Mouse (Mus musculus) midbrain, postnatal 0 days (tissue): ENCODE results near the gene Eif4a3. TPM values are rescaled to one million over a fixed set of nuclear protein-coding genes. Genes with fewer than 3 reads are reported as not detected.

Experiments used
- ATAC-seq: fragments of 200-750 bp; cut with Nextera tagmentation; 2 replicates; pipeline ENCODE4 v1.8.0; 2017; ENCODE audit warnings: moderate number of reproducible peaks, mild to moderate bottlenecking, moderate TSS enrichment, moderate library complexity; ENCODE audit not compliant: low FRiP score
- DNase-seq: peaks from one replicate; pipeline ENCODE4 v3.0.0-alpha.2; 2015; ENCODE audit warnings: low spot score
- H3K27ac ChIP-seq: fragments of 300-500 bp; sonication (generic); 2 replicates; pipeline ENCODE4 v1.5.1; 2014; ENCODE audit warnings: low read depth, mild to moderate bottlenecking, low read length, mixed read lengths
- H3K27me3 ChIP-seq: fragments of 300-500 bp; sonication (generic); 2 replicates; pipeline ENCODE4 v1.6.1; 2014; ENCODE audit warnings: low read length, control low read depth, mixed read lengths; ENCODE audit not compliant: insufficient read depth
- H3K36me3 ChIP-seq: fragments of 300-500 bp; sonication (generic); 2 replicates; pipeline ENCODE4 v1.6.1; 2014; ENCODE audit warnings: low read length, control low read depth, mixed read lengths; ENCODE audit not compliant: insufficient read depth
- H3K4me1 ChIP-seq: fragments of 300-500 bp; sonication (generic); 2 replicates; pipeline ENCODE4 v1.6.1; 2014; ENCODE audit warnings: mild to moderate bottlenecking, control low read depth, antibody characterized with exemption, low read length, mixed read lengths; ENCODE audit not compliant: insufficient read depth
- H3K4me2 ChIP-seq: fragments of 300-500 bp; sonication (generic); 2 replicates; pipeline ENCODE4 v1.6.1; 2014; ENCODE audit warnings: low read depth, mild to moderate bottlenecking, low read length, mixed read lengths; ENCODE audit not compliant: poor library complexity, severe bottlenecking
- H3K4me3 ChIP-seq: fragments of 300-500 bp; sonication (generic); 2 replicates; pipeline ENCODE4 v1.5.1; 2014; ENCODE audit warnings: low read depth, mild to moderate bottlenecking, low read length, moderate library complexity
- H3K9ac ChIP-seq: fragments of 300-500 bp; sonication (generic); replicated peaks from 2 replicates; pipeline ENCODE4 v1.6.1; 2014; ENCODE audit warnings: mild to moderate bottlenecking, low read length, moderate library complexity, mixed read lengths; ENCODE audit not compliant: poor library complexity, severe bottlenecking
- H3K9me3 ChIP-seq: fragments of 300-500 bp; sonication (generic); 2 replicates; pipeline ENCODE4 v1.6.1; 2016; ENCODE audit warnings: low read length, control low read depth
- CTCF ChIP-seq: IDR thresholded peaks from 2 replicates; pipeline ENCODE4 v1.5.1; 2016; ENCODE audit warnings: antibody characterized with exemption, mild to moderate bottlenecking
- WGBS: fragments of 180-500 bp; shearing (Covaris S2); extraction: QIAGEN DNeasy Blood & Tissue Kit; methylation state at CpG from one replicate; pipeline ENCODE4 v1.1.7; 2014; 5-methylcytosine and 5-hydroxymethylcytosine counted together
- polyA plus RNA-seq: library from polyadenylated mRNA; unstranded; fragments of >200 nt; fragmentation: Nextera tagmentation; extraction: Ambion mirVana; gene quantifications from 2 replicates; pipeline ENCODE4 v1.2.1, GENCODE M21; 2015
- total RNA-seq: library from RNA; depleted of rRNA; stranded (reverse); fragments of >200 nt; gene quantifications from 2 replicates; pipeline ENCODE4 v1.2.3, GENCODE M21; 2014; rRNA removed

Gene Eif4a3
- total and polyA plus RNA-seq, 2 experiments from 2014 or later: 132 to 237 TPM

- Histone ChIP-seq H3K27me3 (no peaks in the 10 kb centered on the region), H3K4me1 (no peaks in the 10 kb centered on the region), H3K9ac (no peak overlapping the region), H3K4me3 (no peak overlapping the region), H3K36me3 (no peaks in the 10 kb centered on the region), H3K9me3 (no peaks in the 10 kb centered on the region), H3K4me2 (no peak overlapping the region), H3K27ac (no peak overlapping the region)
- DNase-seq (no peak), ATAC-seq (no peak)
- 94% methylated on average over 12 of the region's 12 CpGs for WGBS
- TF ChIP-seq CTCF: no peak
Observed at GRCm38 (mm10) chr11:119239480-119239879, 60.4 kb downstream of the Eif4a3 start.

Other genes starting within 250 kb of the Eif4a3 start
- gene Cbx4, start 213.9 kb downstream of the Eif4a3 start, total RNA-seq: 48.6 and 53.4 TPM in 2 replicates
- gene Cbx4, start 213.9 kb downstream of the Eif4a3 start, polyA plus RNA-seq: 30.5 TPM in 2 replicates
- gene Tbc1d16, start 71.6 kb downstream of the Eif4a3 start, total RNA-seq: 152 and 156 TPM in 2 replicates
- 43.1 and 43.5 TPM in 2 replicates for gene Tbc1d16, start 71.6 kb downstream of the Eif4a3 start, polyA plus RNA-seq
- 13.3 and 22.7 TPM in 2 replicates for gene Ccdc40, start 71.5 kb downstream of the Eif4a3 start, total RNA-seq
- 10.3 and 13.3 TPM in 2 replicates for gene Ccdc40, start 71.5 kb downstream of the Eif4a3 start, polyA plus RNA-seq
- 186 and 222 TPM in 2 replicates for gene Gaa, start 32.2 kb downstream of the Eif4a3 start, total RNA-seq
- 154 and 158 TPM in 2 replicates for gene Gaa, start 32.2 kb downstream of the Eif4a3 start, polyA plus RNA-seq
- 0.77 and 1.8 TPM in 2 replicates for gene Card14, start 7.7 kb upstream of the Eif4a3 start, total RNA-seq
- 0.59 and 0.67 TPM in 2 replicates for gene Card14, start 7.7 kb upstream of the Eif4a3 start, polyA plus RNA-seq
- gene Sgsh, start 55.4 kb upstream of the Eif4a3 start, total RNA-seq: 5.4 and 7.3 TPM in 2 replicates
- gene Sgsh, start 55.4 kb upstream of the Eif4a3 start, polyA plus RNA-seq: 5.2 and 5.4 TPM in 2 replicates
- 8.3 and 9.0 TPM in 2 replicates for gene Slc26a11, start 55.5 kb upstream of the Eif4a3 start, total RNA-seq
- 7.0 and 7.6 TPM in 2 replicates for gene Slc26a11, start 55.5 kb upstream of the Eif4a3 start, polyA plus RNA-seq
- 6.9 and 9.0 TPM in 2 replicates for gene Rnf213, start 93.0 kb upstream of the Eif4a3 start, total RNA-seq
- gene Rnf213, start 93.0 kb upstream of the Eif4a3 start, polyA plus RNA-seq: 0.64 and 0.74 TPM in 2 replicates
- 36.7 and 42.0 TPM in 2 replicates for gene Endov, start 191.3 kb upstream of the Eif4a3 start, total RNA-seq
- 13.2 and 13.3 TPM in 2 replicates for gene Endov, start 191.3 kb upstream of the Eif4a3 start, polyA plus RNA-seq
- 16.3 and 22.4 TPM in 2 replicates for gene Nptx1, start 247.7 kb upstream of the Eif4a3 start, total RNA-seq
- gene Nptx1, start 247.7 kb upstream of the Eif4a3 start, polyA plus RNA-seq: 7.5 and 7.6 TPM in 2 replicates